Mouse (Mus musculus): ENCODE measurements at regions not wholly inside any gene's neighbourhood (a gene's known extent, or its start where the extent isn't known, plus 50 kb on each side); places are given as distances from the start of the nearest gene placed in this dataset.
"Not testable (repeated sequence)": the region's sequence is repeated elsewhere in the genome, so short reads cannot be mapped to it uniquely, and the experiment has no call there.

DNA sequence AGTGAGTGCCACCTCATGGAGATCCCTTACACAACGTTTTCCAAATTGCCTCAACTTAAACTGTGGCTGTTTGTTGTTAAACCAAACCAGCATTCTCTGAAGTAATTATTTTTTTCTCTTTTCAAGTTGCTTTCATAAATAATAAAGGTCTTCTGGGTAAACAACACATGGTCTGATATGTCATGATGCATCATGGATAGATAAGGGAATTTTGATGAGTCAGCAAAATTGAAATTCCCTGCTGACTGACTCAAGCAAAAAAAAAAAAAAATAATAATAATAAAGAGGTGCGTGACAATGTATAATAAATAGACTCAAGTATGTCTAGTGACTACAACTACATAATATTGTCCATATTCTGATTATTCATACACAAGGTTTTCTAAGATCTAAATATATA is 201.8 kb downstream of the Adgb start:
- no peak for DNase-seq

DNA sequence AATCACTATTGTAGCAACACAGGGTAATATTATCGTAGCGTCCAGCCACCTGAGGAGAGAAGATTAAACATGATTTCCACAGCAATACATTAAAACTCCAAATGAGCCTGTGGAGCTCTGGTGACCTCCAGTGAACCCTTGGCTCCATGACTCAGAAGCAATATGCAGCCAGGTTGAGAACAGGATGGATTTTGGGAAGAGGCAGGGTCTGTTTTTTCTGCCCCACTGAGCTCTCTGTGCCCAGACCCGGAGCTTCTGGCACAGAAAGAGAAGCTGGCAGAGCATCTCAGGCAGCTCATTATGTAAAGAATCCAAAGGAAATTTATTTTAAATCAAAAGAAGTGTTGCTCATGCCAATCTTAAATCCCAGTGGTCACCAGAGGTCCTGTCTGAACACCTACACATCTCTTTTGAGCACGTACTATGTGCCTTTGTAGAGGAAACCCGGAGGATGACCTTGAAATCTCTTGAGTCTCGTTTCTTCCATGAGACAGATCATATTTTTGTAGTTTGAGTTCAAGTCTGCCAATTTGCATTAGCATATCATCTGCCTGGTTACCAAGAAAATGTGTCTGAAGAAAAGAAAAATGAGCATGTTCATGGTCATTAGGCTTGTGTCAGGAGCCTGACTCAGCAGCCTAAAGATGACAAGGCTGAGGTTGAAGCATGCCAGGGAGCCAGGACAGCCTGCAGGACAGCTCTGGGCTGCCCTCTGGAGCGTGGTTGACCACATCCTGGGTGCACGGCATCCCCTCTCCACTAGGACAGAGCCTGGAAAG is 219.4 kb downstream of the Adgb start:
- peak; percentile 7 for DNase-seq

DNA sequence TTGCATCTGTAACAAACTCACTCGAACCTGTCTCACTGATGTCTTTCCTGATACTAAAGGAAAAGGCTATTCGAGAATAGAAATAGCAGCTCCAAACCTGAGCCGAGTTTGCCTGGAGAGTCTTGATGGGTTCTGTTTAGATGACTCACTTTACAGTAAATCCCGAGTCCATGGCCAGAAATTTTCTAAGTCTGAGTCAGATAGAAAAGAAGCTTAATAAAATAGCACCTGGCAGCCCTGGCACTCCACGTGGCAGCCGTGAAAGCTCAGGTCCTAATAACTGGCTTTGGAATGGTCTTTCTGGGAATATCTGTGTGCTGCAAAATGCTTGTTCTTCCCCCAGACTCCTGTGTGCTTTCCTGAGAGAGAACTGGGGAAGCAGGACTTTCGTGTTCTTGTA is 220.0 kb downstream of the Adgb start:
- DNase-seq, result no peak

GRCm38 (mm10) chr10:10234894-10235523 is 237.1 kb downstream of the Adgb start:
- DNase-seq, result no peak

DNA sequence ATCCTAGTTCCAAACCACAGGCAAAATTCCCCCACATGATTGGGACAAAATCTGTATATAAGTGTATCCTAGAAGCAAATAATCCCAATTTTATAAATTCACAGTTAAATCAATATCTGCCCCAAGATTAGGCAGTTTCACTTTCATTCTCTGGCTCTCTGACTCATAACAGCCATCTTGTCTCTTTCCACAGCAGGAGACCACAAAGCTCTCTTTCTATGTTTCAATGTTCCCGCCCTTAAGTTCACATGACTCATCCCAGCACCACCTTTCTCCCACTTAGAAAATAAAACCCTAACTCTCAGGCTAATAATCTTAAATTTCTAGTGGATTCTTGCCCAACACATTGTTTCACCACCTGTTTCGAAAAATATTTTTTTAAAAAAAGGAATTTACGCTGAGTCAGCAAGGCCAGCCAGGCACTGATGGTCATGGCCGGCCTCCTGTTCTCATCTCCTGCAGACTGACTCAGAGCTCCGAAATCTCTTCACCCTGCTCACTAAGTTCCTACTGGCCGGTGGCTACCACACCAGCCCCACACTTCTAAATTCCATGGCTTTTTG is 247.5 kb downstream of the Adgb start:
- DNase-seq, result no peak

DNA sequence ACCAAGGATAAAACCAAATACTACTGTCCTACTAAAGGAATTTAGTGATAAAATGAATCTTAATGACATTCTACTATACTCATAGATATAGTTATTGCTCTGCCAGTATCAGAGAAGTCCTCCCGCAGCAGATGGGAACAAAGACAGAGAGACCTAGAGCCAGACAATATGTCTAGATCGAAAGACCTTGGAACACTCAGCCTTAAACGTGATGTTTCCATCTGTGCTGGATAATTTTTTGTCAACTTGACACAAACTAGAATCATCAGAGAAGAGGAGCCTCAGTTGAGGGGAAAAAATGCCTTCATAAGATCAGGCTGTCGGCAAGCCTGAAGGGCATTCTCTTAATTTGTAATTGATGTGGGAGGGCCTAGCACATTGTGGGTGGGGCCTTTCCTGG is 252.4 kb downstream of the Adgb start:
- DNase-seq, result no peak

- no peak for DNase-seq
These were observed 255.2 kb downstream of the Adgb start for GRCm38 (mm10) chr10:10216892-10217291.

- DNase-seq, result no peak
These were observed 256.8 kb downstream of the Adgb start for GRCm38 (mm10) chr10:10215376-10215775.

DNA sequence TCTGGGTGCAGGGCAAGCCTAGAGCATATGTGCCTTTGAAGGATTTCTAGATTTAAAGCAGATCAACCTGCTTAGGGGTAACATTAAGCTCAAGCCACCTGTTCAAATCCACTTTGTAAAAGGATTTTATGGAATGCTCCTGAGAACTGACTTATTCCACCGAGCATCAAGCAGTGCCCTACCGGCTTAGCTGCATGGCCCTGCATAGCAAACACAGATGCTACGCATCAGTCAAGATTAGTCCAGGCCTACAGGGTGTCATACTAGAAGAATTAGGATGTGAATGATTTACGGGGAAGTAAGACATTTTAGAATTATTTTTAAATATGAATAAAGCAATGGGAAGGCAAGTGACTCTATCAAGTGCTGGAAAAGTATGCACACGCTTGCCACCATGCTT is 263.8 kb downstream of the Adgb start:
- DNase-seq, result no peak

DNA sequence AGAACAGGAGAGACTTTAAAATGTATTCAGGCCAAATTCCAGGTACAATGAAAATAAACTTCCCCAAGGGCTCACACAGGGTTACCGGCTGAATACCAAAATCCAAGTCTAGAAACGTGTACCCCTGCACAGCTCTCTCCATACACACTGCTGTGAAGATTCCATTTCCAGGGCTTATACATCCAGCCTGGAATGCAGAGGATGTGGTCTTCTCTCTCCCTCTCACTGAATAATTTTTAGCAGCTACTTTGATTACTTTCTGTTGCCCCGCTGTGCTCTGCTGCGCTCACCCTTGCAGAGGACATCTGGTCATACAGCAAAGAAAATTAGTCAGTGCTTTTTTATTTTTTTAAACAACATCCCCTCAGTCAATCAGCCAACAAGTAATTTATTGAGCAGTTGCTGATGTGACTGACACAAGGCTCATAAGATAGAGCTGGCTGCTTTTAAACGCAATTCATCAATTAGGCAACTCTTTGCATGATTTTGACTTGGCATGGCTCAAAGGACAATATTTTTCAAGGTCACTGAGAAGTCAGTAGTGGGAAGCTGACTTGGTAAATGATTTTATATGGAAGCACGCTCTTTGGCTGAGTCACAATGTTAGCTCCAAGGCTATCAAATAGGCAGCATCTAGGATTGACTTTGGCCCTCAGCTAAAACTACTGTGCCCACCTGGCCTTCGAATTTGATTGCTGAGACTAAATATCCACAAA is 266.2 kb downstream of the Adgb start:
- no peak for DNase-seq

DNA sequence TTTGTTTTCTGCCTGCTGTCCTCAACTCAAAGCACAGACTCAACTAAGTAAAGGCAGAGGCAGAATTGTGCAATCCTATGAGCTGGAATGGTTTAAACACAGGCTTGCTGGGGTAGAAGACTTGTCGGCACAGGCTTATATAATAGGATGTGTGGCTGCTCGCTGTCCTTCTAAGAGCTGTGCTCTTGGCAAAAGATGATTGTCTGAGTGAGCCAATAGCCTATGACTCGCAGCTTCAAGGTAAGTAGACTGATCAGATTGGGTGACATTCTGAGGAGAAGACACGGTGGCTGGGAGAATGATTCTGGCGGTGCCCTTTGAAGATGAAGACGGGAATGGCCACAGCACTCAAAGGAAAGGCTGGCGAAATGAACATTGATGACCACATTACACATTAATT is 268.1 kb downstream of the Adgb start:
- DNase-seq, result no peak

- DNase-seq, result no peak
These were observed 281.8 kb downstream of the Adgb start for GRCm38 (mm10) chr10:10190308-10190707.

- no peak for DNase-seq
These were observed 284.0 kb downstream of the Adgb start for GRCm38 (mm10) chr10:10188113-10188512.

- no peak for DNase-seq
These were observed 285.4 kb downstream of the Adgb start for GRCm38 (mm10) chr10:10186721-10187120.

GRCm38 (mm10) chr10:10185298-10185883 is 284.5 kb upstream of the Stxbp5 start:
- no peak for DNase-seq

GRCm38 (mm10) chr10:10184386-10184785 is 283.5 kb upstream of the Stxbp5 start:
- no peak for DNase-seq

DNA sequence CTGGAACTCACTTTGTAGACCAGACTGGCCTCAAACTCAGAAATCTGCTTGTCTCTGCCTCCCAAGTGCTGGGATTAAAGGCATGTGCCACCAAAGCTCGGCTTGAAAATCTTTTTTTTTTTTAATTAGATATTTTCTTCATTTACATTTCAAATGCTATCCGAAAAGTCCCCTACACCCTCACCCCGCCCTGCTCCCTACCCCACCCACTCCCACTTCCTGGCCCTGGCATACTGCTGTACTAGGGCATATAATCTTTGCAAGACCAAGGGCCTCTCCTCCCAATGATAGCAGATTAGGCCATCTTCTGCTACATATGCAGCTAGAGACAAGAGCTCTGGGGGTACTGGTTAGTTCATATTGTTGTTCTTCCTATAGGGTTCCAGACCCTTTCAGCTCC is 276.2 kb upstream of the Stxbp5 start:
- not testable (repeated sequence) for DNase-seq
